Mouse (Mus musculus) G1E (cell line): ENCODE data around the gene Casp2. TPM values are rescaled to one million over a fixed set of nuclear protein-coding genes. Genes with fewer than 3 reads are reported as not detected.

Experiments used
- ATAC-seq: 2 replicates; pipeline ENCODE4 v1.8.0; 2016; ENCODE audit warnings: mild to moderate bottlenecking; ENCODE audit not compliant: insufficient number of reproducible peaks, poor library complexity, low FRiP score, severe bottlenecking; ENCODE audit errors: extremely low read depth
- DNase-seq: peaks from one replicate; pipeline ENCODE4 v3.0.0; 2012; ENCODE audit warnings: low spot score
- H3K27me3 ChIP-seq: 2 replicates; pipeline ENCODE4 v1.6.1; 2012; ENCODE audit warnings: mild to moderate bottlenecking, low read length, inconsistent platforms; ENCODE audit not compliant: insufficient read depth
- H3K36me3 ChIP-seq: replicated peaks from 2 replicates; pipeline ENCODE3; 2012; ENCODE audit warnings: mild to moderate bottlenecking, inconsistent platforms
- H3K4me1 ChIP-seq: 2 replicates; pipeline ENCODE4 v1.6.1; 2012; ENCODE audit warnings: low read depth, low read length, inconsistent platforms, mixed read lengths; ENCODE audit not compliant: insufficient read depth
- H3K4me3 ChIP-seq: 2 replicates; pipeline ENCODE4 v1.5.1; 2012; ENCODE audit warnings: low read depth, mild to moderate bottlenecking, inconsistent platforms, low read length, moderate library complexity, mixed read lengths
- H3K9me3 ChIP-seq: replicated peaks from 2 replicates; pipeline ENCODE4 v1.6.1; 2012; ENCODE audit warnings: inconsistent platforms
- CTCF ChIP-seq: IDR thresholded peaks from 2 replicates; pipeline ENCODE4 v1.5.1; 2012; ENCODE audit warnings: low read depth, low read length, inconsistent platforms, mixed read lengths
- GATA1 ChIP-seq: IDR thresholded peaks from 2 replicates; pipeline ENCODE4 v1.6.1; 2012; ENCODE audit warnings: borderline replicate concordance, low read length, inconsistent platforms, mixed read lengths
- GATA2 ChIP-seq: IDR thresholded peaks from 2 replicates; pipeline ENCODE4 v1.6.1; 2012; ENCODE audit warnings: low read depth, low read length, inconsistent platforms, borderline replicate concordance
- POLR2AphosphoS5 ChIP-seq: IDR thresholded peaks from 2 replicates; pipeline ENCODE4 v1.6.1; 2012; ENCODE audit warnings: low read depth, low read length, inconsistent platforms; ENCODE audit not compliant: insufficient replicate concordance
- TAL1 ChIP-seq: conservative IDR thresholded peaks from 2 replicates; pipeline ENCODE4 v1.6.1; 2012; ENCODE audit warnings: low read depth, low read length, inconsistent platforms, mixed read lengths
- polyA plus RNA-seq: library from polyadenylated mRNA; stranded (reverse); fragments of >175 nt; gene quantifications from 2 replicates; pipeline ENCODE4 v1.2.3, GENCODE M21; 2012
- total RNA-seq, 2 experiments: library from RNA; stranded (forward) in 1 of 2; stranded (reverse) in 1 of 2; fragments of 200-1000 nt in 1 of 2; fragments of >200 nt in 1 of 2; fragmentation: Nextera tagmentation in 1 of 2; gene quantifications; 2 replicates each; pipeline ENCODE4 v1.2.3; 2014 to 2017

The Casp2 gene
- total and polyA plus RNA-seq, 3 experiments, result 9.2 to 91.2 (median 64.4) TPM

GRCm38 (mm10) chr6:42270817-42271216 lies 6.0 kb downstream of the Casp2 start:
- DNase-seq (no peak), ATAC-seq (no peak)
- Histone ChIP-seq H3K4me1 (peaks cover 25% of the 10 kb centered on the region), H3K4me3 (no peak overlapping the region), H3K9me3 (no peaks in the 10 kb centered on the region), H3K27me3 (no peaks in the 10 kb centered on the region), H3K36me3 (peaks cover 81% of the 10 kb centered on the region)
- TF ChIP-seq CTCF (no peak), GATA1 (no peak), GATA2 (no peak), TAL1 (no peak), POLR2AphosphoS5 (no peak)

GRCm38 (mm10) chr6:42276151-42276550 lies 11.4 kb downstream of the Casp2 start:
- TF ChIP-seq POLR2AphosphoS5 (no peak), GATA2 (no peak), GATA1 (no peak), TAL1 (no peak), CTCF (no peak)
- no peak for DNase-seq
- Histone ChIP-seq H3K36me3 (peaks cover 91% of the 10 kb centered on the region), H3K9me3 (no peaks in the 10 kb centered on the region), H3K27me3 (no peaks in the 10 kb centered on the region), H3K4me3 (no peak overlapping the region), H3K4me1 (no peaks in the 10 kb centered on the region)
- ATAC-seq, result no peak

GRCm38 (mm10) chr6:42282865-42283528 lies 18.2 kb downstream of the Casp2 start:
- DNase-seq (no peak), ATAC-seq (no peak)
- Histone ChIP-seq H3K36me3 (peaks cover 74% of the 10 kb centered on the region), H3K4me1 (no peaks in the 10 kb centered on the region), H3K27me3 (no peaks in the 10 kb centered on the region), H3K4me3 (no peak overlapping the region), H3K9me3 (no peaks in the 10 kb centered on the region)
- TF ChIP-seq CTCF (no peak), TAL1 (no peak), GATA1 (no peak), GATA2 (no peak), POLR2AphosphoS5 (no peak; the same call in 1 of the 2 replicates)

- no peak within 1 kb of the TSS for H3K4me3 ChIP-seq
- TF ChIP-seq GATA1 (no peak), CTCF (no peak), TAL1 (no peak), GATA2 (no peak), POLR2AphosphoS5 (no peak)
- no peak for ATAC-seq
Measured at GRCm38 (mm10) chr6:42286448-42286847, 21.7 kb downstream of the Casp2 start, which contains the start of gene Clcn1. Clcn1 (plus strand) TSS chr6:42286685.

GRCm38 (mm10) chr6:42287562-42287961 lies 22.8 kb downstream of the Casp2 start:
- Histone ChIP-seq H3K9me3 (no peaks in the 10 kb centered on the region), H3K27me3 (peaks cover 6% of the 10 kb centered on the region), H3K4me3 (no peak overlapping the region), H3K4me1 (no peaks in the 10 kb centered on the region), H3K36me3 (peaks cover 31% of the 10 kb centered on the region)
- ATAC-seq, result no peak
- no peak for TF ChIP-seq POLR2AphosphoS5
- TF ChIP-seq GATA2, result no peak
- no peak for TF ChIP-seq GATA1
- no peak for TF ChIP-seq CTCF
- TF ChIP-seq TAL1, result no peak
- no peak for DNase-seq

More at GRCm38 (mm10) chr6:42286448-42286847, 21.7 kb downstream of the Casp2 start, which contains the start of gene Clcn1:
- peaks cover 42% of the 10 kb centered on the region for H3K36me3 ChIP-seq
- peaks cover under 1% of the 10 kb centered on the region; the same call in 1 of the 2 replicates for H3K27me3 ChIP-seq
- no peak for DNase-seq
- H3K9me3 ChIP-seq, result no peaks in the 10 kb centered on the region
- H3K4me1 ChIP-seq, result no peaks in the 10 kb centered on the region

GRCm38 (mm10) chr6:42293327-42293726 lies 28.5 kb downstream of the Casp2 start:
- no peak for ATAC-seq
- H3K4me3 ChIP-seq, result no peak overlapping the region
- H3K4me1 ChIP-seq, result peaks cover 2% of the 10 kb centered on the region; the same call in 1 of the 2 replicates
- no peaks in the 10 kb centered on the region for H3K9me3 ChIP-seq
- H3K27me3 ChIP-seq, result peaks cover 21% of the 10 kb centered on the region
- TF ChIP-seq CTCF, result no peak
- no peak for TF ChIP-seq TAL1
- no peak for TF ChIP-seq GATA1
- TF ChIP-seq POLR2AphosphoS5, result no peak
- no peak for TF ChIP-seq GATA2
- no peak for DNase-seq
- no peaks in the 10 kb centered on the region for H3K36me3 ChIP-seq
